Mouse (Mus musculus) bone marrow, adult 2 months (tissue): ENCODE data around the gene Etfdh.

Experiments used
- CTCF ChIP-seq: fragments of 200-500 bp; IDR thresholded peaks from 2 replicates; pipeline ENCODE4 v1.5.1; 2011; ENCODE audit warnings: low read length, control low read depth; ENCODE audit not compliant: control insufficient read depth, insufficient read depth
- POLR2A ChIP-seq: fragments of 200-500 bp; IDR thresholded peaks from 2 replicates; pipeline ENCODE4 v1.6.1; 2011; ENCODE audit warnings: low read depth, mild to moderate bottlenecking, control low read depth, low read length, borderline replicate concordance; ENCODE audit not compliant: control insufficient read depth

DNA sequence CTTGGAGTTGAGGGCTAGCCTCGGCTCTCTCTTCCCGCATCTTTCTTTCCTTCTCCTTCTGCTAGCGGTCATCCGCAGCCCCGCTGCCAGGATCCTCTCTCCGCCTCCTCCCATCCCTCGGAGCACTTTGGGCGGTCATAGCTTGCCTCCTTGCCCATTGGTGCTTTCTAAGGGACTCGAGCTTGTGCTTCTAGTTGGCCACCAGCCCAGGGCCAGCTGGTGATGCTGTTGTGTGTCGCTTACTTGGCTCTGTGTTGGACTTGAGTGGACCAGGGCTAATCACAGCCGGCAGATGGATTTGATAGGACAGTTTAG lies at the start of gene Etfdh:
- TF ChIP-seq CTCF (no peak), POLR2A (no peak)
